Mouse (Mus musculus) kidney, embryonic 14.5 days (tissue): Measurements from ENCODE around the gene Grk2. TPM values are rescaled to one million over a fixed set of nuclear protein-coding genes. Genes with fewer than 3 reads are reported as not detected.

Experiments
- ATAC-seq: fragments of 200-750 bp; cut with Nextera tagmentation; 2 replicates; pipeline ENCODE4 v1.8.0; 2017; ENCODE audit warnings: moderate number of reproducible peaks, mild to moderate bottlenecking, moderate TSS enrichment, moderate library complexity; ENCODE audit not compliant: low FRiP score, low TSS enrichment
- H3K27ac ChIP-seq: fragments of 300-500 bp; sonication (generic); 2 replicates; pipeline ENCODE4 v1.5.1; 2014; ENCODE audit warnings: low read depth, mild to moderate bottlenecking, low read length, moderate library complexity, mixed read lengths
- H3K27me3 ChIP-seq: fragments of 300-500 bp; sonication (generic); 2 replicates; pipeline ENCODE4 v1.6.1; 2014; ENCODE audit warnings: mild to moderate bottlenecking, low read length; ENCODE audit not compliant: control insufficient read depth, insufficient read depth
- H3K36me3 ChIP-seq: fragments of 300-500 bp; sonication (generic); 2 replicates; pipeline ENCODE4 v1.6.1; 2014; ENCODE audit warnings: low read length, mixed read lengths; ENCODE audit not compliant: control insufficient read depth, insufficient read depth
- H3K4me1 ChIP-seq: fragments of 300-500 bp; sonication (generic); 2 replicates; pipeline ENCODE4 v1.6.1; 2014; ENCODE audit warnings: low read length, mixed read lengths; ENCODE audit not compliant: control insufficient read depth, insufficient read depth
- H3K4me2 ChIP-seq: fragments of 300-500 bp; sonication (generic); replicated peaks from 2 replicates; pipeline ENCODE4 v1.6.1; 2014; ENCODE audit warnings: low read depth, mild to moderate bottlenecking, low read length
- H3K4me3 ChIP-seq: fragments of 300-500 bp; sonication (generic); 2 replicates; pipeline ENCODE4 v1.5.1; 2014; ENCODE audit warnings: mild to moderate bottlenecking, low read length
- H3K9ac ChIP-seq: fragments of 300-500 bp; sonication (generic); 2 replicates; pipeline ENCODE4 v1.6.1; 2014; ENCODE audit warnings: low read depth, mild to moderate bottlenecking, low read length, moderate library complexity
- H3K9me3 ChIP-seq: fragments of 300-500 bp; sonication (generic); 2 replicates; pipeline ENCODE4 v1.6.1; 2016; ENCODE audit warnings: low read length; ENCODE audit not compliant: control insufficient read depth
- WGBS: fragments of 180-500 bp; shearing (Covaris S2); extraction: QIAGEN DNeasy Blood & Tissue Kit; methylation state at CpG from one replicate; pipeline ENCODE4 v1.1.7; 2014; 5-methylcytosine and 5-hydroxymethylcytosine counted together
- polyA plus RNA-seq: library from polyadenylated mRNA; unstranded; fragments of >200 nt; fragmentation: Nextera tagmentation; extraction: Ambion mirVana; gene quantifications from 2 replicates; pipeline ENCODE4 v1.2.1, GENCODE M21; 2014

Gene Grk2
- polyA plus RNA-seq, 1 experiment from 2014 or later = 17.7 TPM

DNA sequence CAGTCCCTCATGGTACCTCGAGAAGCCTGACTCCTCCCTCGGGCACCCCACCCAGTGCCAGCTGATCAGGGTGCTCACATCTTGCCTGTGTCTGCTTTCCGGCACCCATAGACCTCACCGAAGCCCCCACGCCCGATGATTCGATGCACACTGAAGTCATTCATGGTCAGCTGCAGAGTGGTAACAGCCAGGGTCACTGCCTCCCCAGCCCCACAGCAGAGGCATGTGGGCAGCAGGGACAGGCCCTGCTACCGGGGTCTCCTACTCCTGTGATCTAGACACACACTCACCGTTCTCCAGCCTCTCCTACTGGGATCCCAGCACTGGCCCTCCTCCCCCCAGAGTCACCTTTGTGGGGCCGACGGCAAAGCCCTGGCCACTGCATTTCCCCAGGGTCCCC, 14.9 kb downstream of the Grk2 start:
- peaks cover 69% of the 10 kb centered on the region for H3K36me3 ChIP-seq
- H3K4me1 ChIP-seq = no peaks in the 10 kb centered on the region
- H3K4me2 ChIP-seq = no peak overlapping the region
- no peaks in the 10 kb centered on the region for H3K9me3 ChIP-seq
- H3K27me3 ChIP-seq = no peaks in the 10 kb centered on the region
- H3K27ac ChIP-seq = no peak overlapping the region
- 92% methylated on average over 11 of the region's 11 CpGs for WGBS
- ATAC-seq = no peak
- H3K9ac ChIP-seq = no peak overlapping the region
- H3K4me3 ChIP-seq = no peak overlapping the region

- ATAC-seq = no peak
- Histone ChIP-seq H3K9me3 (no peaks in the 10 kb centered on the region), H3K27ac (no peak overlapping the region), H3K27me3 (no peaks in the 10 kb centered on the region), H3K36me3 (peaks cover 73% of the 10 kb centered on the region), H3K4me3 (no peak overlapping the region), H3K4me2 (no peak overlapping the region), H3K4me1 (no peaks in the 10 kb centered on the region), H3K9ac (no peak overlapping the region)
- 79% methylated on average over 15 of the region's 15 CpGs for WGBS
These were observed 15.3 kb downstream of the Grk2 start for GRCm38 (mm10) chr19:4290749-4291148.

DNA sequence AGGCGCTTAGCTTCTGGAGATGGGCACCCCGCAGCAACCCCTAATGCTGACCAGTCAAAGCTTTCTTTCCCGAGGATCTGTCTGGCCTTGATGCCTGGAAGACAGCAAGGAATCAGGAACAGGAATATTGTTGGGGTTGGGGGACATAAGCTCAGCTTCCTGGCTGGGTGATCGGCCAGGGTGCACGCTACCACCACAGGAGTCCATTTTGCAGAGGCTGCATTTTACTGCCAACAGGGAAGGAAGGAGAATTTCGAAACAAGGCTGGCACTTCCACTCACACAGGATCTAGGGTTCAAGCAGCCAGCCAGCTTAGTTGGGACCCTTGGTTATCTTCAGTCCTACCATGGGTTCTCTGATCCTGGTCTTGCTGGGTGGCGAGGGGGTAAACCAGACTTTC, 22.4 kb downstream of the Grk2 start:
- no peaks in the 10 kb centered on the region for H3K9me3 ChIP-seq
- H3K9ac ChIP-seq = peak overlapping the region; percentile 70; the same call in 1 of the 2 replicates
- 46% methylated on average over 7 of the region's 7 CpGs for WGBS
- 0 out of 2 replicates have a peak, but pooled peaks cover 4% of the 10 kb centered on the region for H3K4me1 ChIP-seq
- H3K36me3 ChIP-seq = peaks cover 33% of the 10 kb centered on the region
- H3K27me3 ChIP-seq = no peaks in the 10 kb centered on the region
- H3K4me2 ChIP-seq = peak overlapping the region; percentile 77
- no peak overlapping the region for H3K27ac ChIP-seq
- peak overlapping the region; percentile 65 for H3K4me3 ChIP-seq
- ATAC-seq = no peak

GRCm38 (mm10) chr19:4282898-4283553, 23.0 kb downstream of the Grk2 start, which contains the start of gene Ankrd13d:
Ankrd13d (minus strand) TSS chr19:4283137.
- Histone ChIP-seq H3K4me3 (peak within 1 kb of the TSS; percentile 65), H3K36me3 (peaks cover 28% of the 10 kb centered on the region), H3K9me3 (no peaks in the 10 kb centered on the region), H3K4me2 (peak within 1 kb of the TSS; percentile 77), H3K9ac (peak within 1 kb of the TSS; percentile 70), H3K27me3 (no peaks in the 10 kb centered on the region), H3K27ac (no peak within 1 kb of the TSS), H3K4me1 (0 out of 2 replicates have a peak, but pooled peaks cover 4% of the 10 kb centered on the region)
- WGBS = under 1% methylated on average over 50 of the region's 50 CpGs
- peak; percentile 95 for ATAC-seq

DNA sequence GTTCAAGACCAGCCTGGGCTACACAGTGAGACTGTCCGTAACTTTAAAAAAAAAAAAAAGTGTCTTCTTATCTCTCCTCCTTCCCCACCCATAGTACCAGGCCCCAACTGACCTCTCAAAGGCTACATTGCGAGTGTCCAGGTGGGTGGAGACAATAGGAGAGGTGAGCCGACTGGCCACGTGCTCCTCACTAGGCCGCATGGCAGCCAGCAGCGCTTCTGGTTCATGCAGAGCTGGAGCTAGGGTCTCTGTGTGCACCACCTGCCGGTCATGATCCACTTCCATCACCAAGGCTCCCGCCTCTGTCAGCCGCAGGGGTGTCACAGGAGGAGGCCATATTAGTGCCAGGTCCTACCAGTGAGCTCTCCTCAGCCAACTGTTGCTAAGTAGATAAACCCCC, 25.6 kb downstream of the Grk2 start:
- Histone ChIP-seq H3K27me3 (no peaks in the 10 kb centered on the region), H3K9ac (no peak overlapping the region), H3K9me3 (no peaks in the 10 kb centered on the region; the same call in 1 of the 2 replicates), H3K4me1 (0 out of 2 replicates have a peak, but pooled peaks cover 4% of the 10 kb centered on the region), H3K27ac (no peak overlapping the region), H3K4me3 (no peak overlapping the region), H3K4me2 (no peak overlapping the region), H3K36me3 (peaks cover 2% of the 10 kb centered on the region; the same call in 1 of the 2 replicates)
- 97% methylated on average over 9 of the region's 9 CpGs for WGBS
- ATAC-seq = no peak

DNA sequence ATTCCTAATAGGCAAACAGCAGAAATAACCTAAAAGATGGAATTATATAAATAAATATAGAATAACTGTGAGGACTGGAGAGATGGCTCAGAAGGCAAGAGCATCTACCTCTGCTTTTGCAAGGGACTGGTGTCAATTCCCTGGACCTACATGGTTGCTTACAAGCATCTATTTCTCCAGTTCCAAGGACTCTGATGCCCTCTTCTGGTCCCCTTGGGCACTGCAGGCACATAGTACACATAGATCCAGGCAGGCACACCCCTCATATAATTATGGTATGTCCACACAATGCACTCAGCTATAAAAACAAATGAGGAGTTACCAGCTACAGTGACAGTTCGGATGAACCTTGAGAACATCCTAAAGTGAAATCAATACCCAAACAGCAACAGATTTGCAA, 26.5 kb downstream of the Grk2 start:
- 97% methylated on average over 1 of the region's 1 CpGs for WGBS
- ATAC-seq = no peak
- Histone ChIP-seq H3K4me3 (no peak overlapping the region), H3K27me3 (no peaks in the 10 kb centered on the region), H3K9ac (no peak overlapping the region), H3K4me2 (no peak overlapping the region), H3K36me3 (no peaks in the 10 kb centered on the region), H3K4me1 (0 out of 2 replicates have a peak, but pooled peaks cover 4% of the 10 kb centered on the region), H3K9me3 (no peaks in the 10 kb centered on the region; the same call in 1 of the 2 replicates), H3K27ac (no peak overlapping the region)

DNA sequence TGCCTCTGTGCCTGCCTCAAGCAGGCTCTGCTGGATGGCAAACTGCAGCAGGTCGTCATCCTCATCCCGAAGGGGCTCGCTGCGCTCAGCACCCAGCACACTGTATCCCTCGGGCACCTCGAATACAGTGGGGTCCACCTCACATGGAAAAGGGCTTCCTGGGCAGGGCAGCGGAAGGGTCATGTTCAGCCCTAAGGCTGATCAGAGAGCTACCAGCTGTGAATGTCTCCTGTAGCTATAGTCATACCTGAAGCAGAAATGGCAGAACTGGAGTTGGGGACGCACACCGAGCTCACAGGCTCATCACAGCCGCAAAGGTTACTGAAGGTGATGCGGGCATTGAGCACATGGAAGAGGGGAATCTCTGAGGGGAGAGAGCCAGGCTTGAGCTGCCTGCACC, 35.0 kb downstream of the Grk2 start:
- Histone ChIP-seq H3K9me3 (no peaks in the 10 kb centered on the region), H3K4me2 (no peak overlapping the region), H3K36me3 (no peaks in the 10 kb centered on the region; the same call in 1 of the 2 replicates), H3K4me3 (no peak overlapping the region), H3K9ac (no peak overlapping the region), H3K27me3 (peaks cover 5% of the 10 kb centered on the region; the same call in 1 of the 2 replicates), H3K4me1 (no peaks in the 10 kb centered on the region), H3K27ac (no peak overlapping the region)
- no peak for ATAC-seq
- WGBS = 95% methylated on average over 11 of the region's 11 CpGs

DNA sequence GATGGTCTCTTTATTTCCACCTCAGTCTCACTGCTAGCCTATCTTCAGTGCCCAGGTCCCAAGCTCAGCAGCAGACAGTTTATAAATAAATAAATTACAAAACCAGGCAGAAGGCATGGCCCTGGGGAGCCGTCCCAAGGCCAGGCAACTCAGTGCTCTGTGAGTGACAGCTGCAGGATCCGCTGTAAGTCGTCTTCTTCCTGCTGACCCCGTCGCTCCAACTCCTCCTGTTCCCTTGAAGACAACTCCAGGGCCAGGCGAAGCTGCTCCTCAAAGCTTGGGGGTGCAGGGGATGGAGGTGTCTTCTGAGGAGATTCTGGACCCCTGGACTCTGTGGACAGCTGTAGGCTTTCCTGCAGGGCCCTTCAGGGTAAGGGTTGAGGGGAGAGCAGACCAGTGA, 35.8 kb downstream of the Grk2 start:
- no peaks in the 10 kb centered on the region; the same call in 1 of the 2 replicates for H3K36me3 ChIP-seq
- no peak overlapping the region for H3K27ac ChIP-seq
- no peaks in the 10 kb centered on the region for H3K9me3 ChIP-seq
- WGBS = 63% methylated on average over 6 of the region's 6 CpGs
- peaks cover 5% of the 10 kb centered on the region; the same call in 1 of the 2 replicates for H3K27me3 ChIP-seq
- H3K4me2 ChIP-seq = no peak overlapping the region
- H3K4me3 ChIP-seq = no peak overlapping the region
- no peak overlapping the region for H3K9ac ChIP-seq
- no peaks in the 10 kb centered on the region for H3K4me1 ChIP-seq
- ATAC-seq = no peak

DNA sequence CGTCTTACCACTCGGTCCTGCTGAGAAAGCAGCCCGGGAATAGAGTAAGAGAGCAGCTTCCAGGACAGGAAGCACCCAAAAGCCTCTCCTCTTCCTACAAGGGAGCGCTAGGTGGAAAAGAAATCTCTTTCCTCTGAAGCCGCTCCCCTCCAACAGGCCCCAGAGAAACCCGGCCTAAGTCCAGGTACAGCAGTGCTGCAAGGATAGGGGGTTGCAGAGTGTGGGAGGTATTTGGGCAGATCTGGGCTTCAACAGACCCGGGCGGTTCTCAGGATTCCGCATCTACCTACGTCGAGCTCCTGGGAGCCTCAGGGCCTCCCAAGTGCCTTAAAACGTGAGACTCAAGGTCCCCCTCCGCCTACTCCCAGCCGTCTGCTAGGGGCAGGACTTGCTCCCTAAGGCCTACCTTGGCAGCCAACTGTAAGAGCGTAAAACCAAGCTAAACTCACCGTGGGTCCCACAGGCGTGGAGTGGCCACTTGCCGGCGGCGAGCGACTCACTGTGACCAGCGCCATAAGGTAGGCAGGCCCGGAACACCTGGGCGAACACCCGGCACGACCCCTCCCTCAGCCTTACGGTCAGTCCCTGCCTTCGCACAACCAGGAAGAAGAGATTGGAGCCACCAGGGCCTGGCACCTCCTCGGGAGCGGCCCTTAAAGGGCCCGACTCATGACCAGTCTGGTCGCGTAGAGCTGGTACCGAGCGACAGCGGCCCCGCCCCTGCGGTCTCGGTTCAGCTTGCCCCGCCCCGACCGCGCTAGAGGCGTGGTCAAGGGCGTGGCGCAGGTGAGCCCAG, 37.3 kb downstream of the Grk2 start, which contains the start of gene Ssh3:
Gene Ssh3 (minus strand): TSS at position 615 of the 796 bp plus-strand sequence.
- Histone ChIP-seq H3K27ac (no peak within 1 kb of the TSS; the same call in 1 of the 2 replicates), H3K27me3 (peaks cover 5% of the 10 kb centered on the region; the same call in 1 of the 2 replicates), H3K9ac (peak within 1 kb of the TSS; percentile 63), H3K4me3 (peak within 1 kb of the TSS; percentile 48), H3K9me3 (no peaks in the 10 kb centered on the region), H3K4me1 (no peaks in the 10 kb centered on the region), H3K36me3 (no peaks in the 10 kb centered on the region; the same call in 1 of the 2 replicates), H3K4me2 (peak within 1 kb of the TSS; percentile 77)
- 5% methylated on average over 46 of the region's 46 CpGs for WGBS
- peak; percentile 82 for ATAC-seq
